Mouse (Mus musculus) CH12.LX (cell line): Measurements from ENCODE around the gene Nxn. TPM values are rescaled to one million over a fixed set of nuclear protein-coding genes. Genes with fewer than 3 reads are reported as not detected.

Experiments
- DNase-seq: peaks from one replicate; pipeline ENCODE4 v3.0.0-alpha.2; 2013; ENCODE audit errors: extremely low read depth
- H3K27ac ChIP-seq: 2 replicates; pipeline ENCODE4 v1.5.1; 2012; ENCODE audit warnings: low read depth, mild to moderate bottlenecking, control low read depth, moderate library complexity; ENCODE audit not compliant: insufficient read depth
- H3K27me3 ChIP-seq: replicated peaks from 2 replicates; pipeline ENCODE3; 2012; ENCODE audit warnings: inconsistent platforms
- H3K36me3 ChIP-seq, 2 experiments: replicated peaks in 1 of 2; 2 replicates each; pipeline versions ENCODE3 to v1.6.1; 2012; ENCODE audit warnings: inconsistent platforms in 1 of 2, low read length in 1 of 2, mild to moderate bottlenecking in 1 of 2, mixed read lengths in 1 of 2, moderate library complexity in 1 of 2; ENCODE audit not compliant: control insufficient read depth in 1 of 2, insufficient read depth in 1 of 2
- H3K4me1 ChIP-seq, 2 experiments: 2 replicates each; pipeline ENCODE4 v1.6.1; 2012; ENCODE audit warnings: inconsistent platforms in 1 of 2, moderate library complexity in 1 of 2; ENCODE audit not compliant: insufficient read depth in 2 of 2, control insufficient read depth in 1 of 2
- H3K4me2 ChIP-seq: 2 replicates; pipeline ENCODE4 v1.6.1; 2012; ENCODE audit warnings: low read depth, mild to moderate bottlenecking, control low read depth; ENCODE audit not compliant: poor library complexity, insufficient read depth, severe bottlenecking
- H3K4me3 ChIP-seq, 3 experiments: fragments of 150-350 bp in 1 of 3; sonication (generic) in 1 of 3; replicated peaks in 1 of 3; 2 replicates each; pipeline versions ENCODE3 to v1.5.1; 2011 to 2012; ENCODE audit warnings: low read depth in 2 of 3, low read length in 2 of 3, mild to moderate bottlenecking in 2 of 3, moderate library complexity in 2 of 3, control low read depth in 1 of 3, improper control_type of control experiment in 1 of 3, inconsistent platforms in 1 of 3, mixed read lengths in 1 of 3; ENCODE audit not compliant: poor library complexity in 1 of 3
- H3K79me2 ChIP-seq: replicated peaks from 2 replicates; pipeline ENCODE4 v1.6.1; 2012; ENCODE audit warnings: mild to moderate bottlenecking, moderate library complexity; ENCODE audit not compliant: control insufficient read depth, poor library complexity, insufficient read depth, severe bottlenecking; ENCODE audit errors: extremely low read depth
- H3K9ac ChIP-seq: 2 replicates; pipeline ENCODE4 v1.6.1; 2012; ENCODE audit warnings: low read depth, mild to moderate bottlenecking, control low read depth, moderate library complexity; ENCODE audit not compliant: insufficient read depth
- H3K9me3 ChIP-seq: replicated peaks from 2 replicates; pipeline ENCODE3; 2012; ENCODE audit warnings: low read length, inconsistent platforms, mixed read lengths
- BHLHE40 ChIP-seq: IDR thresholded peaks from 2 replicates; pipeline ENCODE4 v1.6.1; 2011; ENCODE audit warnings: mild to moderate bottlenecking, low read depth, low read length, improper control_type of control experiment
- CHD2 ChIP-seq: IDR thresholded peaks from 2 replicates; pipeline ENCODE4 v1.6.1; 2011; ENCODE audit warnings: low read length, improper control_type of control experiment
- ELF1 ChIP-seq: IDR thresholded peaks from 2 replicates; pipeline ENCODE4 v1.6.1; 2014; ENCODE audit warnings: low read depth, mild to moderate bottlenecking, inconsistent platforms, low read length, improper control_type of control experiment
- EP300 ChIP-seq: IDR thresholded peaks from 2 replicates; pipeline ENCODE4 v1.6.1; 2011; ENCODE audit warnings: low read length, improper control_type of control experiment
- ETS1 ChIP-seq: conservative IDR thresholded peaks from 2 replicates; pipeline ENCODE4 v1.6.1; 2012; ENCODE audit warnings: low read depth, mild to moderate bottlenecking, inconsistent platforms, low read length, improper control_type of control experiment, moderate library complexity
- GABPA ChIP-seq: IDR thresholded peaks from 2 replicates; pipeline ENCODE4 v1.6.1; 2012; ENCODE audit warnings: low read depth, low read length, improper control_type of control experiment, inconsistent platforms; ENCODE audit not compliant: insufficient replicate concordance
- MAZ ChIP-seq: IDR thresholded peaks from 2 replicates; pipeline ENCODE4 v1.6.1; 2012; ENCODE audit warnings: low read depth, mild to moderate bottlenecking, inconsistent platforms, low read length, improper control_type of control experiment, moderate library complexity
- MEF2A ChIP-seq: IDR thresholded peaks from 2 replicates; pipeline ENCODE4 v1.6.1; 2014; ENCODE audit warnings: low read depth, mild to moderate bottlenecking, inconsistent platforms, low read length, improper control_type of control experiment, borderline replicate concordance
- MXI1 ChIP-seq: IDR thresholded peaks from 2 replicates; pipeline ENCODE4 v1.6.1; 2011; ENCODE audit warnings: mild to moderate bottlenecking, low read depth, low read length, improper control_type of control experiment
- MYC ChIP-seq: IDR thresholded peaks from 2 replicates; pipeline ENCODE4 v1.6.1; 2011; ENCODE audit warnings: low read depth, mild to moderate bottlenecking, improper control_type of control experiment, low read length
- PAX5 ChIP-seq: IDR thresholded peaks from 2 replicates; pipeline ENCODE4 v1.6.1; 2012; ENCODE audit warnings: low read length, inconsistent platforms, mixed read lengths
- POLR2A ChIP-seq: IDR thresholded peaks from 2 replicates; pipeline ENCODE4 v1.6.1; 2011; ENCODE audit warnings: low read depth, mild to moderate bottlenecking, improper control_type of control experiment, low read length
- RCOR1 ChIP-seq: conservative IDR thresholded peaks from 2 replicates; pipeline ENCODE4 v1.6.1; 2012; ENCODE audit warnings: low read depth, mild to moderate bottlenecking, inconsistent platforms, low read length, improper control_type of control experiment
- TBP ChIP-seq: conservative IDR thresholded peaks from 2 replicates; pipeline ENCODE4 v1.6.1; 2011; ENCODE audit warnings: low read depth, low read length, improper control_type of control experiment
- USF2 ChIP-seq: conservative IDR thresholded peaks from 2 replicates; pipeline ENCODE4 v1.6.1; 2011; ENCODE audit warnings: low read depth, low read length, improper control_type of control experiment
- ZMIZ1 ChIP-seq: IDR thresholded peaks from 2 replicates; pipeline ENCODE4 v1.6.1; 2012; ENCODE audit warnings: low read depth, mild to moderate bottlenecking, inconsistent platforms, low read length, improper control_type of control experiment
- dilution Hi-C: fragments of 300-500 bp; cut with MboI; formaldehyde crosslinking; loops from 2 replicates; pipeline ENCODE4 v1.14.3; 2020; ENCODE audit warnings: low sequenced_read_pairs; ENCODE audit not compliant: extremely low pct_unique_long_range_greater_than_20kb, extremely low pct_ligation_motif_present
- in situ Hi-C: fragments of 300-500 bp; cut with MboI; formaldehyde crosslinking; loops from 3 replicates; pipeline ENCODE4 v1.14.3; 2019; ENCODE audit warnings: low sequenced_read_pairs, low pct_ligation_motif_present, low pct_unique_long_range_greater_than_20kb, mixed read lengths
- polyA plus RNA-seq: library from polyadenylated mRNA; unstranded; fragments of >175 nt; gene quantifications from 2 replicates; pipeline ENCODE4 v1.2.1, GENCODE M21; 2012; ENCODE audit warnings: low read depth; ENCODE audit not compliant: insufficient read length
- total RNA-seq, 2 experiments: library from RNA; depleted of rRNA; stranded (reverse); fragments of 300-350 nt in 1 of 2; fragments of >200 nt in 1 of 2; gene quantifications; 2 replicates each; pipeline ENCODE4 v1.2.3; 2012 to 2014

Gene Nxn
- total and polyA plus RNA-seq, 3 experiments = 15.3 to 24.8 (median 19.2) TPM

GRCm38 (mm10) chr11:76341884-76342645 lies 56.9 kb downstream of the Nxn start:
- dilution Hi-C loops = no loop called here
- H3K9me3 ChIP-seq = no peaks in the 10 kb centered on the region
- H3K4me1 ChIP-seq = no peaks in the 10 kb centered on the region
- no peak overlapping the region for H3K27ac ChIP-seq
- DNase-seq = no peak
- no peaks in the 10 kb centered on the region for H3K27me3 ChIP-seq
- no peak overlapping the region for H3K4me2 ChIP-seq
- no peak for TF ChIP-seq PAX5
- no peak for TF ChIP-seq EP300
- TF ChIP-seq USF2 = no peak
- TF ChIP-seq GABPA = no peak
- TF ChIP-seq POLR2A = no peak
- in situ Hi-C loops = no loop called here
- H3K36me3 ChIP-seq = no peaks in the 10 kb centered on the region
- no peak overlapping the region for H3K9ac ChIP-seq
- no peaks in the 10 kb centered on the region for H3K79me2 ChIP-seq
- H3K4me3 ChIP-seq = no peak overlapping the region

DNA sequence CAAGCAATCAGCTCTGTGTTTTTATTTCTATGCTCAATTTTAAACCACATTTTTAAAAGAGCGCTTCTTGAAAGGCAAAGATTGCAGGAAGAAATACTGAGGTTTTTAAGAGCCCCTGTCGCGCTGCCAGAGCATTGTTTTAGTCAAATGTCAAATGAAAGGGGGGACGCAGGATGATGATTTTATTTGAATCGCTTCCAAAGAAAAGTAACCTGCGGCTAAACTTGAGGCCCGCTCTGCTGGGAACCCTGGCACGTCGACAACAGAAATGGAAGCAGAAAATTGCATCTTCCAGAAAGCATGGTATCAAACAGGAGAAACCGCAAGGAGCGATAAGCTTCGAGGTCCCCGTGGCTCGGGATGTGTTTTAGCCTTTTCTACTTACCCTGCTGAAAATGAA lies 57.8 kb downstream of the Nxn start:
- dilution Hi-C loops = no loop called here

GRCm38 (mm10) chr11:76339830-76340229 lies 59.1 kb downstream of the Nxn start:
- no peaks in the 10 kb centered on the region for H3K36me3 ChIP-seq
- H3K27ac ChIP-seq = no peak overlapping the region
- no peaks in the 10 kb centered on the region for H3K9me3 ChIP-seq
- no peak overlapping the region for H3K9ac ChIP-seq
- DNase-seq = no peak
- H3K4me3 ChIP-seq = no peak overlapping the region
- TF ChIP-seq MEF2A (no peak), BHLHE40 (no peak), ZMIZ1 (no peak)
- TF ChIP-seq, all 38 proteins: peak for 0
- H3K4me1 ChIP-seq = no peaks in the 10 kb centered on the region
- in situ Hi-C loops (no loop called here), dilution Hi-C loops (no loop called here)
- H3K79me2 ChIP-seq = no peaks in the 10 kb centered on the region
- no peaks in the 10 kb centered on the region for H3K27me3 ChIP-seq
- H3K4me2 ChIP-seq = no peak overlapping the region

More for the DNA sequence above, 57.8 kb downstream of the Nxn start:
- DNase-seq = no peak
- Histone ChIP-seq H3K27ac (no peak overlapping the region), H3K9ac (no peak overlapping the region), H3K9me3 (no peaks in the 10 kb centered on the region), H3K27me3 (no peaks in the 10 kb centered on the region), H3K36me3 (no peaks in the 10 kb centered on the region), H3K4me3 (no peak overlapping the region), H3K79me2 (no peaks in the 10 kb centered on the region), H3K4me2 (no peak overlapping the region), H3K4me1 (no peaks in the 10 kb centered on the region)
- in situ Hi-C loops = no loop called here
- TF ChIP-seq CHD2 = no peak
- TF ChIP-seq ETS1 = no peak
- TF ChIP-seq MXI1 = no peak
- no peak for TF ChIP-seq ELF1
- no peak for TF ChIP-seq MAZ
- no peak for TF ChIP-seq MYC
- no peak for TF ChIP-seq TBP
- TF ChIP-seq PAX5 = no peak
- TF ChIP-seq USF2 = no peak
- no peak for TF ChIP-seq RCOR1
